In genomic region chr16:76349053-76349452, GRCm38 (mm10) we compare ENCODE assay signal across 21 mouse cellular contexts.
"Had no signal": no experiment of that assay in that cellular context is flagged by ENCODE, and none has a peak within 500 bp of the region (broad histone marks: within the 10 kb centered on the region; RNA-seq: fewer than 3 reads in every experiment).

No protein-coding gene starts in this region.

- H3K4me3 ChIP-seq: heart, embryonic 10.5 days; heart, embryonic 12.5 days; hindbrain, embryonic 13.5 days; hindbrain, embryonic 15.5 days; limb, embryonic 13.5 days; limb, embryonic 15.5 days; liver, embryonic 12.5 days had no signal

- H3K4me1 ChIP-seq: heart, embryonic 10.5 days; hindbrain, embryonic 15.5 days; limb, embryonic 13.5 days; limb, embryonic 15.5 days had no signal

- H3K27me3 ChIP-seq: heart, embryonic 12.5 days; hindbrain, embryonic 13.5 days; hindbrain, embryonic 15.5 days; limb, embryonic 13.5 days; limb, embryonic 15.5 days; liver, embryonic 12.5 days had no signal

- H3K36me3 ChIP-seq: hindbrain, embryonic 15.5 days had no signal

- H3K27ac ChIP-seq: heart, embryonic 10.5 days; hindbrain, embryonic 13.5 days; hindbrain, embryonic 15.5 days; hindbrain, postnatal 0 days; limb, embryonic 13.5 days; limb, embryonic 15.5 days; liver, embryonic 14.5 days had no signal

- DNase-seq: forebrain, postnatal 0 days; gastrocnemius, postnatal 14 days; gastrocnemius, postnatal 36 days; heart, adult 18-20 months; heart, postnatal 10 days; kidney, adult 11 months; kidney, adult 8-10 months; kidney, postnatal 10 days; kidney, postnatal 25 days; layer of hippocampus, adult 9-11 months; layer of hippocampus, postnatal 36 days; left cerebral cortex, postnatal 4 days had no signal
